Mouse (Mus musculus) right cerebral cortex, postnatal 4 days (tissue): ENCODE measurements around the gene Olfr1305.

Source experiments
- DNase-seq: peaks from one replicate; pipeline ENCODE4 v3.0.0-alpha.2; 2022

Gene Olfr1305

GRCm38 (mm10) chr2:111877049-111877448, at the start of gene Olfr1305:
Olfr1305 (minus strand) TSS chr2:111877149.
- DNase-seq = no peak

- DNase-seq = no peak
Observed at GRCm38 (mm10) chr2:111916171-111916570, 39.2 kb upstream of the Olfr1305 start, which contains the start of gene Olfr1306. Olfr1306 (minus strand) TSS chr2:111916271.

DNA sequence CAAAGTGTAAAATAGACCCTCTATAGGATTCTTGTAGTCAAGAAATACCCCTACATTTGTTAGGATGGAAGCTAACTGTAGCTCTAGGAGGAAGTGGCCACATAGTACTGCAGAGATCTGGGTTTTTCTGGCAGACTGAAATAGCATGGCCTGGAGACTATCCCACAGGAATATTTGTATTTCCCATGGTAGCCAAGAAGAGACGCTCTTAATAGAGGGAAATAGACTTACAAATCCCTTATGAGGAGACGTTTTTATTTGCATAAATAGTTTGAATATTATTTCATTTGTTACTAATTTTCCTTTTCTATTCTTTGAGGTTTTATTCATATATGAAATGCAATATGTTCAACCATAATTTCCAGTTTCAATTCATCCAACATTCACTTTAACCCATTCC, 56.7 kb downstream of the Olfr1305 start, which contains the start of gene Olfr1303:
Olfr1303 (minus strand) TSS at position 101 of the 400 bp plus-strand sequence.
- DNase-seq = no peak
